Comparison of ENCODE assay signal across 26 mouse cellular contexts in genomic region chr9:63315231-63315630, GRCm38 (mm10).
"Had no signal": no experiment of that assay in that cellular context is flagged by ENCODE, and none has a peak within 500 bp of the region (broad histone marks: within the 10 kb centered on the region; RNA-seq: fewer than 3 reads in every experiment).

No protein-coding gene starts in this region.

- H3K27me3 ChIP-seq: heart, embryonic 13.5 days; heart, embryonic 15.5 days; hindbrain, embryonic 12.5 days; intestine, embryonic 15.5 days; limb, embryonic 12.5 days; liver, embryonic 13.5 days; liver, embryonic 15.5 days had no signal

- H3K4me1 ChIP-seq: intestine, embryonic 15.5 days; liver, embryonic 13.5 days; liver, embryonic 15.5 days had no signal

- H3K9me3 ChIP-seq: heart, embryonic 13.5 days; heart, embryonic 15.5 days; hindbrain, embryonic 10.5 days; hindbrain, embryonic 12.5 days; intestine, embryonic 15.5 days; limb, embryonic 10.5 days; limb, embryonic 12.5 days; liver, embryonic 13.5 days; liver, embryonic 15.5 days had no signal

- ATAC-seq: forebrain, embryonic 16.5 days; hindbrain, embryonic 16.5 days; inflammation-experienced regulatory T-cells, adult 6 months; intestine, embryonic 15.5 days; intestine, postnatal 0 days had no signal

- H3K36me3 ChIP-seq: heart, embryonic 15.5 days had no signal

- H3K4me2 ChIP-seq: heart, embryonic 11.5 days; heart, embryonic 13.5 days; heart, embryonic 15.5 days; hindbrain, embryonic 12.5 days; hindbrain, embryonic 14.5 days; intestine, embryonic 15.5 days; limb, embryonic 12.5 days; liver, embryonic 13.5 days; liver, embryonic 15.5 days had no signal

- H3K27ac ChIP-seq: heart, embryonic 13.5 days; heart, embryonic 15.5 days; hindbrain, embryonic 10.5 days; hindbrain, embryonic 12.5 days; hindbrain, embryonic 14.5 days; intestine, embryonic 15.5 days; layer of hippocampus, adult 2 months; left cerebral cortex, adult 2 months; limb, embryonic 10.5 days; limb, embryonic 12.5 days; liver, embryonic 13.5 days; liver, embryonic 15.5 days had no signal

- H3K4me3 ChIP-seq: gastrocnemius, adult 2 months; heart, adult 2 months; heart, embryonic 13.5 days; heart, embryonic 15.5 days; hindbrain, embryonic 10.5 days; hindbrain, embryonic 12.5 days; intestine, embryonic 15.5 days; layer of hippocampus, adult 2 months; left cerebral cortex, adult 2 months; limb, embryonic 10.5 days; limb, embryonic 12.5 days; liver, embryonic 13.5 days; liver, embryonic 15.5 days had no signal

- H3K9ac ChIP-seq: heart, embryonic 13.5 days; heart, embryonic 15.5 days; hindbrain, embryonic 12.5 days; hindbrain, embryonic 14.5 days; intestine, embryonic 15.5 days; limb, embryonic 12.5 days; liver, embryonic 13.5 days; liver, embryonic 15.5 days had no signal

- DNase-seq: gastrocnemius, adult 2 months; gastrocnemius, postnatal 10 days; gastrocnemius, postnatal 25 days; heart, adult 2 months; heart, postnatal 14 days; heart, postnatal 4 days; kidney, postnatal 10 days; kidney, postnatal 25 days; liver; liver, embryonic 13.5 days had no signal
